Mouse (Mus musculus): ENCODE data around the gene Hoxb6.

DNA sequence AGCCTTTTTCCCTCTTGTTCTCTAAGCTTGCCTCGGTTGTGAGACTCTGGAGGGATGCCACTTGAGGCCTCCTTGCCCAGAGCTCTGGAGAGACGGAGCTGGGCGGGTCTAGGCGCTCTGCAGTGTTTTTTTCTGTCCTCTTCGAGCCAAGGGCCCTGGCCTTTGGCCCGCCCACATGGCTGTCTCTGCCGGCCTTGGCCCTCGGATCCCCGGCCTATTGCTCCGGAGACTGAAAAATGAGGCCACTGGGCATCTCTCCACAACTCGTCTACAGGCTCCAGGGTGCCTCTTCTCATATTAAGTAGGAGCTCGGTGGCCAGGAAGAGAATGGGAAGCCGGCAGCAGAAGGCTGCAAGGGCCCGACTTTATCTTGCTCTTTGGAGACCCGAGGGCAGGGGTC lies 9.6 kb downstream of the Hoxb6 start:
- TF ChIP-seq CTCF (IDR thresholded peaks at IDR 0.05; ENCODE audit: borderline replicate concordance, control insufficient read depth, extremely low read depth, insufficient read depth, low read length, poor library complexity) (no peak), POLR2A (IDR thresholded peaks at IDR 0.05; ENCODE audit: control insufficient read depth, extremely low read depth, insufficient read depth, low read length, poor library complexity) (no peak)
